Mouse (Mus musculus): ENCODE data around the gene Strc.

GRCm38 (mm10) chr2:121418476-121418875 is 31.5 kb upstream of the Strc start:
- TF ChIP-seq GATA1 (IDR thresholded peaks at IDR 0.05; ENCODE audit: borderline replicate concordance, low read length) (no peak), FLI1 (IDR thresholded peaks at IDR 0.05; ENCODE audit: low read length) (no peak)
